Mouse (Mus musculus): ENCODE data around the gene Hhex. TPM values are rescaled to one million over a fixed set of nuclear protein-coding genes. Genes with fewer than 3 reads are reported as not detected.

Gene Hhex
- polyA plus RNA-seq, 1 experiment, result 8.2 TPM

DNA sequence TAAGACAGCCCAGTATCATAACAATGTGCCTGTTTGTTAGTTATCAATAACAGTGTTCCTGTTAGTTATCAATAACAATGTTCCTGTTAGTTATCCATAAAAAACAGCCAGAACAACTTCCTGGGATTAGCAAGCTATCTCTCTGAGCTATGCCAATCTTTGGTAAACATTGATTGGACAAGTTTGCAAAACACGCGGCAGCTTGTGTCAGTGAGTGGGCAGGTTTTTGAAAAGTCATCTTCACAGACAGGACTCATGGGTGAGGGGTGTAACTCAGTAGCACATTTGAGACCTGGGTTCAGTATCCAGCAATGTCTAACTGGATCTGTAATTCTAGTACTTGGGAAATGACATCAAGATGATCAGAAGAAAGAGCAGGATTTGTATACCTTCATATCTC is 20.9 kb downstream of the Hhex start:
- Histone ChIP-seq H3K27me3 (ENCODE audit: control insufficient read depth, insufficient read depth, low read length, poor library complexity, severe bottlenecking) (no peaks in the 10 kb centered on the region), H3K9ac (ENCODE audit: low read depth, poor library complexity, severe bottlenecking) (no peak overlapping the region), H3K4me3 (ENCODE audit: low read depth, low read length) (no peak overlapping the region), H3K36me3 (ENCODE audit: control insufficient read depth, insufficient read depth, low read length, poor library complexity, severe bottlenecking) (no peaks in the 10 kb centered on the region), H3K9me3 (replicated peaks; ENCODE audit: control insufficient read depth, insufficient read depth, low read length, poor library complexity, severe bottlenecking) (no peaks in the 10 kb centered on the region), H3K4me1 (ENCODE audit: control insufficient read depth, insufficient read depth, low read length) (no peaks in the 10 kb centered on the region), H3K27ac (ENCODE audit: insufficient read depth, low read length) (no peak overlapping the region)
- TF ChIP-seq CTCF (IDR thresholded peaks at IDR 0.05; ENCODE audit: low read depth, low read length) (no peak), POLR2A (IDR thresholded peaks at IDR 0.05; ENCODE audit: insufficient read depth, low read length) (no peak), EP300 (IDR thresholded peaks at IDR 0.05; ENCODE audit: insufficient read depth, low read depth, low read length) (no peak)

DNA sequence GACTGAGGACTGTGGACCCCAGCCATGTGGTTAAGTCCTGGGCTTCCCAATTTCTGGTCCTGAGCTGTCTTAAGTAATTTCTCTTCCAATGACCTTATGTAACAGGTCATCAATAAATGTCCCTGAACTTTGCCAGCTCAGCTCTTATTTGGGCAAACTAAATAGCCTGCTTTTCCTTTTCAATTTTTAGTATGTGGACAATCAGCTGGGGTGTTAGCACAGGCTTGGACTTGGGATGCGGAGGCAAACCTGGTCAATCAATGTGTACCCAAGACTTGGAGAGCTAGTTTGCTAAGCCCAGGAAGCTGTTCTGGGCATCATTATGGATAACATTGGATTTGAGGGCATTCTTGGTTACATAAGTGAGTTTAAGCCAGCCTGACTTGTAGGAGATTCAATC is 21.4 kb downstream of the Hhex start:
- Histone ChIP-seq H3K27me3 (ENCODE audit: control insufficient read depth, insufficient read depth, low read length, poor library complexity, severe bottlenecking) (no peaks in the 10 kb centered on the region), H3K9me3 (replicated peaks; ENCODE audit: control insufficient read depth, insufficient read depth, low read length, poor library complexity, severe bottlenecking) (no peaks in the 10 kb centered on the region), H3K4me3 (ENCODE audit: low read depth, low read length) (no peak overlapping the region), H3K4me1 (ENCODE audit: control insufficient read depth, insufficient read depth, low read length) (no peaks in the 10 kb centered on the region), H3K9ac (ENCODE audit: low read depth, poor library complexity, severe bottlenecking) (no peak overlapping the region), H3K36me3 (ENCODE audit: control insufficient read depth, insufficient read depth, low read length, poor library complexity, severe bottlenecking) (no peaks in the 10 kb centered on the region), H3K27ac (ENCODE audit: insufficient read depth, low read length) (no peak overlapping the region)
- TF ChIP-seq CTCF (IDR thresholded peaks at IDR 0.05; ENCODE audit: low read depth, low read length) (no peak), POLR2A (IDR thresholded peaks at IDR 0.05; ENCODE audit: insufficient read depth, low read length) (no peak), EP300 (IDR thresholded peaks at IDR 0.05; ENCODE audit: insufficient read depth, low read depth, low read length) (no peak)

DNA sequence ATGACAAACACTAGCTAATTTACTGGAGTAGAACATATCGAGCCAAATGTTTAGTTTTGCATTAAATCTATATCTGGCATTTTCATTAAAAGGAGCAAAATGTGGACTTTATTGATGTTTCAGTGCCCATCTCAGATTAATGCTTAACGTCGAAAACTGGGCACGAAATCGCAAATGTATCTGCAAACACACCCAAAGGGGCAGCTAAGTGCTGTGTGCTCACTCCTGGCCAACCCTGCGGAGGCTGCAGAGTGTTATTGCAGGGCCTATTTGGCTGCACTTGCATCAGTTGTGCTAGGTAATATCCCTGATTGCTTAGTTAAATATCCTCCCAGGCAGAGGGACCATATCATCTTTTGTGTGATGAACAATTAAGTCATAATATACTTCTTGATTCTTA is 23.4 kb downstream of the Hhex start:
- no peak for TF ChIP-seq EP300 (IDR thresholded peaks at IDR 0.05; ENCODE audit: insufficient read depth, low read depth, low read length)
- TF ChIP-seq POLR2A (IDR thresholded peaks at IDR 0.05; ENCODE audit: insufficient read depth, low read length), result no peak
- TF ChIP-seq CTCF (IDR thresholded peaks at IDR 0.05; ENCODE audit: low read depth, low read length), result no peak
- H3K9me3 ChIP-seq (replicated peaks; ENCODE audit: control insufficient read depth, insufficient read depth, low read length, poor library complexity, severe bottlenecking), result no peaks in the 10 kb centered on the region
- H3K27ac ChIP-seq (ENCODE audit: insufficient read depth, low read length), result no peak overlapping the region
- no peaks in the 10 kb centered on the region for H3K36me3 ChIP-seq (ENCODE audit: control insufficient read depth, insufficient read depth, low read length, poor library complexity, severe bottlenecking)
- H3K27me3 ChIP-seq (ENCODE audit: control insufficient read depth, insufficient read depth, low read length, poor library complexity, severe bottlenecking), result no peaks in the 10 kb centered on the region
- no peak overlapping the region for H3K4me3 ChIP-seq (ENCODE audit: low read depth, low read length)
- no peaks in the 10 kb centered on the region for H3K4me1 ChIP-seq (ENCODE audit: control insufficient read depth, insufficient read depth, low read length)
- H3K9ac ChIP-seq (ENCODE audit: low read depth, poor library complexity, severe bottlenecking), result no peak overlapping the region

DNA sequence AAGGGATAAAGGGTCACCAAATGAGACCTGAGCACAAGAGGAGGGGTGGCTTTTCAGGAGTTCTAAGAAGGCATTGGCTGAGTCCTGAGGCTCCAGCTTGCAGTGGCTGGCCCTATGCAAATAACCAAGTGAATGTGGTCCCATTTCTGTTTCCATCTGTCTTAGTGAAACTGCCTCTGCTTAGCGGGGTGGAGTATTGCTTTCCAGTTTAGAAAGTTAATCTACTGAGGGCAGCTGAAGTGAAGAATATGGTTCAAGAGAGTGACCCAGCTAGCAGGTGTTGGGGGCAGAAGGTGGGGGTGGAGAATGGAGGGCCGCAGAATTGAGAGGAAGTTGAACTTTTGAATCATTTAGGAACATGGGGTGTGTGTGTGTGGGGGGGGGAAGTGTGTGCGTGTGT is 31.8 kb downstream of the Hhex start:
- Histone ChIP-seq H3K4me1 (ENCODE audit: control insufficient read depth, insufficient read depth, low read length) (peaks cover 4% of the 10 kb centered on the region), H3K9me3 (replicated peaks; ENCODE audit: control insufficient read depth, insufficient read depth, low read length, poor library complexity, severe bottlenecking) (no peaks in the 10 kb centered on the region), H3K36me3 (ENCODE audit: control insufficient read depth, insufficient read depth, low read length, poor library complexity, severe bottlenecking) (no peaks in the 10 kb centered on the region), H3K27ac (ENCODE audit: insufficient read depth, low read length) (no peak overlapping the region), H3K9ac (ENCODE audit: low read depth, poor library complexity, severe bottlenecking) (no peak overlapping the region), H3K4me3 (ENCODE audit: low read depth, low read length) (no peak overlapping the region), H3K27me3 (ENCODE audit: control insufficient read depth, insufficient read depth, low read length, poor library complexity, severe bottlenecking) (no peaks in the 10 kb centered on the region)
- TF ChIP-seq CTCF (IDR thresholded peaks at IDR 0.05; ENCODE audit: low read depth, low read length) (no peak), EP300 (IDR thresholded peaks at IDR 0.05; ENCODE audit: insufficient read depth, low read depth, low read length) (no peak), POLR2A (IDR thresholded peaks at IDR 0.05; ENCODE audit: insufficient read depth, low read length) (no peak)

DNA sequence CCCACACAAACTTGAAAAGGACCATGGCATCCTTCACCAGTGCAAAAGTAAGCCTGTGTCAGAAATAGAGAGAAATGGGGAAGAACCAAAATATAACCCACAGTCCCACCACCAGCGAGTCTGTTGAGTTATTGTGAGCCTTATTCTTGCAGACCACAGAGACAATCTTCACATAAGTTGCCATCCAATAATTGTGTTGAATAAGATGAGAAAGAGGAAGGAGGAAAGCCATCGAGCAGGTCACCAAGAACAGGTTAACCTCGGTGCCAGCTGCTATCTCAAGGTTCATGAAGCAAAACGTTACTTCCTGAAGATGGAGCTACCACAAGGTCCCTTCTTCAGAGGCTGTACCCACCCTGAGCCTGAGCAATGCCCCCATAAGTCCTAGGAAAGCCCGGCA is 32.4 kb downstream of the Hhex start:
- H3K4me3 ChIP-seq (ENCODE audit: low read depth, low read length), result no peak overlapping the region
- peaks cover 4% of the 10 kb centered on the region for H3K4me1 ChIP-seq (ENCODE audit: control insufficient read depth, insufficient read depth, low read length)
- H3K9ac ChIP-seq (ENCODE audit: low read depth, poor library complexity, severe bottlenecking), result no peak overlapping the region
- no peaks in the 10 kb centered on the region for H3K36me3 ChIP-seq (ENCODE audit: control insufficient read depth, insufficient read depth, low read length, poor library complexity, severe bottlenecking)
- no peak overlapping the region for H3K27ac ChIP-seq (ENCODE audit: insufficient read depth, low read length)
- H3K27me3 ChIP-seq (ENCODE audit: control insufficient read depth, insufficient read depth, low read length, poor library complexity, severe bottlenecking), result no peaks in the 10 kb centered on the region
- no peak for TF ChIP-seq CTCF (IDR thresholded peaks at IDR 0.05; ENCODE audit: low read depth, low read length)
- no peak for TF ChIP-seq EP300 (IDR thresholded peaks at IDR 0.05; ENCODE audit: insufficient read depth, low read depth, low read length)
- TF ChIP-seq POLR2A (IDR thresholded peaks at IDR 0.05; ENCODE audit: insufficient read depth, low read length), result no peak
- H3K9me3 ChIP-seq (replicated peaks; ENCODE audit: control insufficient read depth, insufficient read depth, low read length, poor library complexity, severe bottlenecking), result no peaks in the 10 kb centered on the region

DNA sequence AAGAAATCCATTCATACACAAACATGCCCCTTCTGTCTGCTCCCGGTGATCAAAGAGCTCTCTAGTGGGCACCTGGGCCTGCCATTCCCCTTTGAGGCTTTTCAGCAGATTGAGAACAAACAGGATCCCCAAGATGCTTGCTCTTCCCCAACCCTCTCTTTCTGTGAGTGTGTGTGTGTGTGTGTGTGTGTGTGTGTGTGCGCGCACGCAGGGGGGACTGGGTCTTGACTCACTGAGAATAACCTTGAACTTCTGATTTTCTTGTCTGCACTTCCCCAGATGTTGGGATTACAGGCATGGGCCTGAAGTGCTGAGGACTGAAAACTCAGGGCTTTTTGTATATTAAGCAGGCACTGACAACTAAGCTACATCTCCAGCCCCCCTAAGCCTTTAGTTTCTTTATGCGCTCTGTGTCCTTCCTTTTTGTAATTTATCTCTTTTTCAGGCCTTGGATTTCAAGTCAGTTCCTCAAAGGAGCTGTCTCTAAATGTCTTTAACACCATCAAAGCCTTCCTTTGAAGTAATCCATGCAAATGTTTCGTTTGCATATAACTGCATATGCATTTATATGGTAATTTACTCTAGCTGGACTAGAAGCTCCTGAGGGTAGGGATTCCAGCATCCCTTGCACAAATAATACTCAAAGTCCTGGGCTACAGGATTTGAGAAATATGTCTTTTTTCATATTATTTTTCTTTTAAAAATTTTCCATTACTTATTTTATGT is 34.4 kb downstream of the Hhex start:
- Histone ChIP-seq H3K9me3 (replicated peaks; ENCODE audit: control insufficient read depth, insufficient read depth, low read length, poor library complexity, severe bottlenecking) (no peaks in the 10 kb centered on the region), H3K9ac (ENCODE audit: low read depth, poor library complexity, severe bottlenecking) (no peak overlapping the region), H3K4me3 (ENCODE audit: low read depth, low read length) (no peak overlapping the region), H3K4me1 (ENCODE audit: control insufficient read depth, insufficient read depth, low read length) (peaks cover 11% of the 10 kb centered on the region), H3K27me3 (ENCODE audit: control insufficient read depth, insufficient read depth, low read length, poor library complexity, severe bottlenecking) (no peaks in the 10 kb centered on the region), H3K36me3 (ENCODE audit: control insufficient read depth, insufficient read depth, low read length, poor library complexity, severe bottlenecking) (no peaks in the 10 kb centered on the region), H3K27ac (ENCODE audit: insufficient read depth, low read length) (no peak overlapping the region)
- TF ChIP-seq CTCF (IDR thresholded peaks at IDR 0.05; ENCODE audit: low read depth, low read length), result no peak
- TF ChIP-seq POLR2A (IDR thresholded peaks at IDR 0.05; ENCODE audit: insufficient read depth, low read length), result no peak
- TF ChIP-seq EP300 (IDR thresholded peaks at IDR 0.05; ENCODE audit: insufficient read depth, low read depth, low read length), result no peak

Data from ES-Bruce4 (cell line).